Mouse (Mus musculus): ENCODE results near the gene Kcnk18.

DNA sequence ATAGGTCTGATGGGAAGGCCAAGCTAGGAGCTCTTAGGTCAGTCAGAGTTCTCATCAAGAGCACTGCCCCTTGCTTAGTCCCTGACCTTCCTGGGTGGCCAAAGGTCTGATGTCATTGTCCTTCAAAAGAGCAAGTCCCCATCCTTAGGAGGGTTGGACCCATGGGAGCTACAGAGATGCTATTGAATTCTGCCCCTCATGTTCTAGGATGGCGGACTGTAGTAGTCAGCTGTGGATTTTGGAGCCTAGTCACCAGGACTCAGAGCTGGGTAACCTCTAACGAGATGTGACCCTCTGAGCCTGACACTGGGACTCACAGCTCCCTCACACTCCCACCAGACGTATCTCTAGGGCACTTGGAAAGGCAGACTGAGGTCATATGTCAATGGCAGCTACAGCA, 9.4 kb downstream of the Kcnk18 start:
- no peak for TF ChIP-seq CTCF (IDR thresholded peaks at IDR 0.05; ENCODE audit: borderline replicate concordance, insufficient read depth, low read length)
- TF ChIP-seq POLR2A (IDR thresholded peaks at IDR 0.05; ENCODE audit: low read depth, low read length): no peak
